Mouse (Mus musculus) spleen, adult 2 months (tissue): ENCODE data around the gene Ahcyl2.

Experiments
- CTCF ChIP-seq: fragments of 200-500 bp; IDR thresholded peaks from 2 replicates; pipeline ENCODE4 v1.5.1; 2011; ENCODE audit warnings: mild to moderate bottlenecking, inconsistent platforms; ENCODE audit not compliant: insufficient read depth, insufficient read length, insufficient replicate concordance; ENCODE audit errors: extremely low read depth
- POLR2A ChIP-seq: fragments of 200-500 bp; IDR thresholded peaks from 2 replicates; pipeline ENCODE4 v1.6.1; 2011; ENCODE audit warnings: low read depth, low read length, inconsistent platforms

- no peak for TF ChIP-seq CTCF
- no peak for TF ChIP-seq POLR2A
Observed at GRCm38 (mm10) chr6:29896976-29897375, 129.2 kb downstream of the Ahcyl2 start.
